Mouse (Mus musculus) C2C12 (cell line): ENCODE data around the gene Zfp821. TPM values are rescaled to one million over a fixed set of nuclear protein-coding genes. Genes with fewer than 3 reads are reported as not detected.

Experiments
- H3K27me3 ChIP-seq: one replicate; pipeline ENCODE4 v1.6.1; 2011; ENCODE audit not compliant: control insufficient read depth, insufficient read depth, insufficient read length
- H3K36me3 ChIP-seq: one replicate; pipeline ENCODE4 v1.6.1; 2011; ENCODE audit not compliant: control insufficient read depth, insufficient read depth
- H3K4me3 ChIP-seq: one replicate; pipeline ENCODE4 v1.5.1; 2011; ENCODE audit warnings: mild to moderate bottlenecking, control low read depth; ENCODE audit not compliant: poor library complexity, insufficient read depth, severe bottlenecking
- H3K79me2 ChIP-seq: one replicate; pipeline ENCODE4 v1.6.1; 2011; ENCODE audit not compliant: control insufficient read depth, insufficient read depth
- H3K79me3 ChIP-seq: one replicate; pipeline ENCODE4 v1.6.1; 2011; ENCODE audit warnings: low read depth, control low read depth
- H3ac ChIP-seq: one replicate; pipeline ENCODE3; 2011; ENCODE audit warnings: low read depth; ENCODE audit not compliant: control insufficient read depth, insufficient read length
- CEBPB ChIP-seq: IDR thresholded peaks from one replicate; pipeline ENCODE4 v1.6.1; 2011; ENCODE audit warnings: low read depth, mild to moderate bottlenecking, control low read depth, moderate library complexity
- CTCF ChIP-seq: IDR thresholded peaks from one replicate; pipeline ENCODE4 v1.5.1; 2011; ENCODE audit not compliant: control insufficient read depth, insufficient read depth, insufficient read length
- FOSL1 ChIP-seq: IDR thresholded peaks from one replicate; pipeline ENCODE4 v1.8.0; 2011; ENCODE audit warnings: mild to moderate bottlenecking, low read length; ENCODE audit not compliant: poor library complexity, insufficient read depth, severe bottlenecking
- MAX ChIP-seq: IDR thresholded peaks from one replicate; pipeline ENCODE4 v1.6.1; 2011; ENCODE audit warnings: mild to moderate bottlenecking, control low read depth
- MYOD1 ChIP-seq: IDR thresholded peaks from one replicate; pipeline ENCODE4 v1.6.1; 2011; ENCODE audit warnings: low read depth; ENCODE audit not compliant: control insufficient read depth, insufficient read length
- MYOG ChIP-seq: IDR thresholded peaks from one replicate; pipeline ENCODE4 v1.6.1; 2011; ENCODE audit not compliant: control insufficient read depth, insufficient read length; ENCODE audit errors: extremely low read depth
- USF1 ChIP-seq: IDR thresholded peaks from one replicate; pipeline ENCODE4 v1.6.1; 2011; ENCODE audit warnings: low read depth, mild to moderate bottlenecking, control low read depth, moderate library complexity
- polyA plus RNA-seq: library from polyadenylated mRNA; unstranded; fragments of >200 nt; fragmentation: generic; extraction: Trizol; gene quantifications from one replicate; pipeline ENCODE4 v1.2.1, GENCODE M21; 2012; ENCODE audit warnings: missing spikeins

Zfp821 gene
- polyA plus RNA-seq, 1 experiment = 9.9 TPM

DNA sequence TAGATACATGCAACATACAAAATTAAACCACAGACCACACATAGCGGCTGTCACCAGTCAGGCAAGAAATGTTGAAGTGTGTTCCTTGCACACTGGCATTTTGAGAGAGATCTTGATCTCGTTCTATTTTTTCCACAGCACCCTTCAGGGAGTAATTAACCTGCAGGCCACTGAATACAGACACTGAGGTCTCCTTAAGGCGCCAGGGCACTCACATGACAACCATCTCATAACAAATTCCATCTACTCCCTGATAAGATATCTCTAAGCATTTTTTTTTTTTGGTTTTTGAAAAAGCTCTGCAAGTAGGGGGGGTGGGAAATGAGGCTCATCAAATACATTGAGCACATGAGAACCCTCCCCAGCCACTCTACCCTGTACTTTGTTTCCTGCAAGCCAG is 51.5 kb downstream of the Zfp821 start:
- no peaks in the 10 kb centered on the region for H3K36me3 ChIP-seq
- TF ChIP-seq MYOG (no peak), MAX (no peak), MYOD1 (no peak)

GRCm38 (mm10) chr8:109759426-109759825 is 54.1 kb downstream of the Zfp821 start:
- no peak overlapping the region for H3K4me3 ChIP-seq
- H3ac ChIP-seq = no peak overlapping the region
- no peak for TF ChIP-seq CTCF
- TF ChIP-seq USF1 = no peak
- TF ChIP-seq MYOD1 = no peak
- no peak for TF ChIP-seq MAX
- no peak for TF ChIP-seq MYOG
- TF ChIP-seq CEBPB = no peak
- no peak for TF ChIP-seq FOSL1
- no peaks in the 10 kb centered on the region for H3K79me2 ChIP-seq
- no peaks in the 10 kb centered on the region for H3K27me3 ChIP-seq
- H3K36me3 ChIP-seq = no peaks in the 10 kb centered on the region
- no peaks in the 10 kb centered on the region for H3K79me3 ChIP-seq

More for the DNA sequence above, 51.5 kb downstream of the Zfp821 start:
- Histone ChIP-seq H3K79me2 (no peaks in the 10 kb centered on the region), H3ac (no peak overlapping the region), H3K27me3 (no peaks in the 10 kb centered on the region), H3K4me3 (no peak overlapping the region), H3K79me3 (no peaks in the 10 kb centered on the region)

DNA sequence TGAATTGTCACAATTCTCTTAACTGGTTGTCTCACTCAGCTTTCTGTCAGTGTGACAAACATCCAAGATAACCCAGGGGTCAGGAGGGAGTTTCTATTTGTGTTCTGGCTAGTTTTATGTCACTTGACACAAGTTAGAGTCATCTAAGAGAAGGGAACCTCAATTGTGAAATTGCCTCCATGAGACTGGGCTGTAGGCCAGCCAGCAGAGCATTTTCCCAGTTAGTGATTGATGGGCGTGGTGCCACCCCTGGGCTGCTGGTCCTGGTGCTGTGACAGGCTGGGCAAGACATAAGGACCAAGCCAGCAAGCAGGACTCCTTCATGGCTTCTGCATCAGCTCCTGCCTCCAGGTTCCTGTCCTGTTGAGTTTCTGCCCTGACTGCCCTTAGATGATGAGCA is 54.9 kb downstream of the Zfp821 start:
- H3K36me3 ChIP-seq = no peaks in the 10 kb centered on the region
- TF ChIP-seq CEBPB (peak; percentile 32), MAX (no peak)
- no peak overlapping the region for H3K4me3 ChIP-seq
- H3K79me2 ChIP-seq = no peaks in the 10 kb centered on the region
- H3K79me3 ChIP-seq = no peaks in the 10 kb centered on the region
- no peak overlapping the region for H3ac ChIP-seq
- H3K27me3 ChIP-seq = no peaks in the 10 kb centered on the region

GRCm38 (mm10) chr8:109764031-109764430 is 58.7 kb downstream of the Zfp821 start:
- Histone ChIP-seq H3K36me3 (no peaks in the 10 kb centered on the region), H3K27me3 (no peaks in the 10 kb centered on the region), H3K4me3 (no peak overlapping the region), H3K79me3 (no peaks in the 10 kb centered on the region), H3ac (no peak overlapping the region), H3K79me2 (no peaks in the 10 kb centered on the region)
- TF ChIP-seq CEBPB (no peak), USF1 (no peak), MYOG (no peak), MYOD1 (no peak), CTCF (no peak), FOSL1 (no peak), MAX (no peak)

DNA sequence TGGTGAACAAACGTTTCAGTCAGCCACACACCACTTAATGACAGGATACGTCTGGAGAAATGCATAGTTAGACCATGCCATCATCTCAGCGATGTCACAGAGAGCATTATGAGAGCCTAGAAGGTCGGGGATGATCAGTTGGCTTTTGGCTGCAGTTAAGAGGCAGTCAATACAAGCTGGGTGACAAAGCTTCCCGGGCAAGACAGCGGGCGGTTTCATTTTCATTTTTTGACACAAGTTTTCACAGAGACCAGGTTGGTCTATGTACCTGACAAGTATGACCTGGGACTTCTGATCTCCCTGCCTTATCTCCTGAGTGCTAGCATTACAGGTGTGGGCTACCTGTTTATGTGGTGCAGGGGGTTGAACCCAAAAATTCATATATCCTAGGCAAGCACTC is 60.7 kb downstream of the Zfp821 start:
- no peak overlapping the region for H3ac ChIP-seq
- H3K4me3 ChIP-seq = no peak overlapping the region
- H3K79me3 ChIP-seq = no peaks in the 10 kb centered on the region
- H3K79me2 ChIP-seq = no peaks in the 10 kb centered on the region
- H3K27me3 ChIP-seq = no peaks in the 10 kb centered on the region
- TF ChIP-seq FOSL1 = no peak
- TF ChIP-seq MYOD1 = no peak
- no peak for TF ChIP-seq MAX
- TF ChIP-seq MYOG = no peak
- no peak for TF ChIP-seq USF1
- no peak for TF ChIP-seq CTCF
- TF ChIP-seq CEBPB = no peak
- no peaks in the 10 kb centered on the region for H3K36me3 ChIP-seq

GRCm38 (mm10) chr8:109773154-109773553 is 67.8 kb downstream of the Zfp821 start:
- Histone ChIP-seq H3K4me3 (no peak overlapping the region), H3K79me3 (no peaks in the 10 kb centered on the region), H3K27me3 (no peaks in the 10 kb centered on the region), H3K36me3 (no peaks in the 10 kb centered on the region), H3K79me2 (no peaks in the 10 kb centered on the region), H3ac (no peak overlapping the region)
- TF ChIP-seq CEBPB = no peak
- TF ChIP-seq MAX = no peak
- no peak for TF ChIP-seq MYOG
- TF ChIP-seq USF1 = no peak

Other genes starting within 250 kb of the Zfp821 start
- gene Pmfbp1, start 211.5 kb upstream of the Zfp821 start, polyA plus RNA-seq = not detected
- 30.5 TPM for gene Dhx38, start 139.7 kb upstream of the Zfp821 start, polyA plus RNA-seq
- gene Txnl4b, start 139.7 kb upstream of the Zfp821 start, polyA plus RNA-seq = 7.5 TPM
- gene Hp, start 126.4 kb upstream of the Zfp821 start, polyA plus RNA-seq = not detected
- 21.9 TPM for gene Dhodh, start 96.9 kb upstream of the Zfp821 start, polyA plus RNA-seq
- gene Pkd1l3, start 91.0 kb upstream of the Zfp821 start, polyA plus RNA-seq = not detected
- 49.7 TPM for gene Ist1, start 12.3 kb upstream of the Zfp821 start, polyA plus RNA-seq
- gene Atxn1l, start 32.2 kb downstream of the Zfp821 start, polyA plus RNA-seq = 12.0 TPM
- gene Ap1g1, start 73.0 kb downstream of the Zfp821 start, polyA plus RNA-seq = 25.6 TPM
- 3.0 TPM for gene Phlpp2, start 163.0 kb downstream of the Zfp821 start, polyA plus RNA-seq